Mouse (Mus musculus): ENCODE measurements around the gene Slc2a13. TPM values are rescaled to one million over a fixed set of nuclear protein-coding genes. Genes with fewer than 3 reads are reported as not detected.
A peak's percentile ranks its signal among the peaks of the same experiment; 100 is the strongest.

The Slc2a13 gene
- polyA plus RNA-seq, 1 experiment from 2014 or later = 1.9 TPM

GRCm38 (mm10) chr15:91477766-91478165 is 95.3 kb downstream of the Slc2a13 start:
- H3K4me3 ChIP-seq (ENCODE audit: low read depth, low read length) = no peak overlapping the region
- no peaks in the 10 kb centered on the region for H3K36me3 ChIP-seq (ENCODE audit: control insufficient read depth, insufficient read depth, low read length)
- WGBS = 42% methylated on average over 5 of the region's 5 CpGs
- no peak overlapping the region for H3K9ac ChIP-seq (ENCODE audit: low read length)
- no peak overlapping the region for H3K4me2 ChIP-seq (ENCODE audit: low read depth)
- DNase-seq (ENCODE audit: low spot score) = peak; percentile 63
- ATAC-seq (ENCODE audit: insufficient read depth, low FRiP score, low TSS enrichment) = 0 out of 2 replicates have a peak, but pooled peaks have one; percentile 23
- no peaks in the 10 kb centered on the region for H3K4me1 ChIP-seq (ENCODE audit: control insufficient read depth, insufficient read depth, low read length)
- no peak overlapping the region for H3K27ac ChIP-seq (ENCODE audit: low read depth, low read length)
- no peaks in the 10 kb centered on the region for H3K9me3 ChIP-seq (ENCODE audit: control insufficient read depth, low read length)
- no peaks in the 10 kb centered on the region for H3K27me3 ChIP-seq (ENCODE audit: control insufficient read depth, insufficient read depth, low read length)

GRCm38 (mm10) chr15:91473690-91474409 is 99.2 kb downstream of the Slc2a13 start:
- WGBS = 90% methylated on average over 2 of the region's 2 CpGs
- Histone ChIP-seq H3K4me2 (ENCODE audit: low read depth) (no peak overlapping the region), H3K27ac (ENCODE audit: low read depth, low read length) (no peak overlapping the region), H3K9ac (ENCODE audit: low read length) (no peak overlapping the region), H3K4me3 (ENCODE audit: low read depth, low read length) (no peak overlapping the region), H3K27me3 (ENCODE audit: control insufficient read depth, insufficient read depth, low read length) (no peaks in the 10 kb centered on the region), H3K36me3 (ENCODE audit: control insufficient read depth, insufficient read depth, low read length) (no peaks in the 10 kb centered on the region), H3K9me3 (ENCODE audit: control insufficient read depth, low read length) (no peaks in the 10 kb centered on the region), H3K4me1 (ENCODE audit: control insufficient read depth, insufficient read depth, low read length) (no peaks in the 10 kb centered on the region)
- DNase-seq (ENCODE audit: low spot score) (no peak), ATAC-seq (ENCODE audit: insufficient read depth, low FRiP score, low TSS enrichment) (no peak)

GRCm38 (mm10) chr15:91465331-91465730 is 107.7 kb downstream of the Slc2a13 start:
- no peak overlapping the region for H3K27ac ChIP-seq (ENCODE audit: low read depth, low read length)
- 85% methylated on average over 3 of the region's 3 CpGs for whole genome bisulfite sequencing
- ATAC-seq (ENCODE audit: insufficient read depth, low FRiP score, low TSS enrichment) (no peak), DNase-seq (ENCODE audit: low spot score) (no peak)
- H3K27me3 ChIP-seq (ENCODE audit: control insufficient read depth, insufficient read depth, low read length) = no peaks in the 10 kb centered on the region
- H3K4me2 ChIP-seq (ENCODE audit: low read depth) = no peak overlapping the region
- H3K4me3 ChIP-seq (ENCODE audit: low read depth, low read length) = no peak overlapping the region
- H3K36me3 ChIP-seq (ENCODE audit: control insufficient read depth, insufficient read depth, low read length) = no peaks in the 10 kb centered on the region
- no peaks in the 10 kb centered on the region for H3K9me3 ChIP-seq (ENCODE audit: control insufficient read depth, low read length)
- H3K4me1 ChIP-seq (ENCODE audit: control insufficient read depth, insufficient read depth, low read length) = no peaks in the 10 kb centered on the region
- H3K9ac ChIP-seq (ENCODE audit: low read length) = no peak overlapping the region

- Histone ChIP-seq H3K27me3 (ENCODE audit: control insufficient read depth, insufficient read depth, low read length) (no peaks in the 10 kb centered on the region), H3K4me3 (ENCODE audit: low read depth, low read length) (no peak overlapping the region), H3K4me2 (ENCODE audit: low read depth) (no peak overlapping the region), H3K9me3 (ENCODE audit: control insufficient read depth, low read length) (no peaks in the 10 kb centered on the region), H3K36me3 (ENCODE audit: control insufficient read depth, insufficient read depth, low read length) (no peaks in the 10 kb centered on the region), H3K9ac (ENCODE audit: low read length) (no peak overlapping the region), H3K27ac (ENCODE audit: low read depth, low read length) (no peak overlapping the region), H3K4me1 (ENCODE audit: control insufficient read depth, insufficient read depth, low read length) (no peaks in the 10 kb centered on the region)
- 91% methylated on average over 10 of the region's 10 CpGs for WGBS
- ATAC-seq (ENCODE audit: insufficient read depth, low FRiP score, low TSS enrichment) = no peak
- DNase-seq (ENCODE audit: low spot score) = no peak
Measured at GRCm38 (mm10) chr15:91463857-91464435, 109.1 kb downstream of the Slc2a13 start.

- ATAC-seq (ENCODE audit: insufficient read depth, low FRiP score, low TSS enrichment) = no peak
- H3K27ac ChIP-seq (ENCODE audit: low read depth, low read length) = no peak overlapping the region
- no peaks in the 10 kb centered on the region for H3K9me3 ChIP-seq (ENCODE audit: control insufficient read depth, low read length)
- H3K36me3 ChIP-seq (ENCODE audit: control insufficient read depth, insufficient read depth, low read length) = no peaks in the 10 kb centered on the region
- H3K9ac ChIP-seq (ENCODE audit: low read length) = no peak overlapping the region
- 79% methylated on average over 16 of the region's 16 CpGs for WGBS
- no peaks in the 10 kb centered on the region for H3K4me1 ChIP-seq (ENCODE audit: control insufficient read depth, insufficient read depth, low read length)
- H3K4me3 ChIP-seq (ENCODE audit: low read depth, low read length) = no peak overlapping the region
- DNase-seq (ENCODE audit: low spot score) = no peak
- no peak overlapping the region for H3K4me2 ChIP-seq (ENCODE audit: low read depth)
- no peaks in the 10 kb centered on the region for H3K27me3 ChIP-seq (ENCODE audit: control insufficient read depth, insufficient read depth, low read length)
Measured at GRCm38 (mm10) chr15:91463026-91463661, 109.9 kb downstream of the Slc2a13 start.

GRCm38 (mm10) chr15:91461940-91462339 is 111.1 kb downstream of the Slc2a13 start:
- Histone ChIP-seq H3K4me1 (ENCODE audit: control insufficient read depth, insufficient read depth, low read length) (no peaks in the 10 kb centered on the region), H3K27ac (ENCODE audit: low read depth, low read length) (no peak overlapping the region), H3K27me3 (ENCODE audit: control insufficient read depth, insufficient read depth, low read length) (no peaks in the 10 kb centered on the region), H3K9me3 (ENCODE audit: control insufficient read depth, low read length) (no peaks in the 10 kb centered on the region), H3K36me3 (ENCODE audit: control insufficient read depth, insufficient read depth, low read length) (no peaks in the 10 kb centered on the region), H3K9ac (ENCODE audit: low read length) (no peak overlapping the region), H3K4me3 (ENCODE audit: low read depth, low read length) (no peak overlapping the region), H3K4me2 (ENCODE audit: low read depth) (no peak overlapping the region)
- DNase-seq (ENCODE audit: low spot score) = no peak
- ATAC-seq (ENCODE audit: insufficient read depth, low FRiP score, low TSS enrichment) = no peak
- 70% methylated on average over 2 of the region's 2 CpGs for WGBS

GRCm38 (mm10) chr15:91457202-91457601 is 115.9 kb downstream of the Slc2a13 start:
- no peaks in the 10 kb centered on the region for H3K9me3 ChIP-seq (ENCODE audit: control insufficient read depth, low read length)
- no peak overlapping the region for H3K27ac ChIP-seq (ENCODE audit: low read depth, low read length)
- DNase-seq (ENCODE audit: low spot score) (no peak), ATAC-seq (ENCODE audit: insufficient read depth, low FRiP score, low TSS enrichment) (no peak)
- H3K27me3 ChIP-seq (ENCODE audit: control insufficient read depth, insufficient read depth, low read length) = no peaks in the 10 kb centered on the region
- H3K9ac ChIP-seq (ENCODE audit: low read length) = no peak overlapping the region
- no peak overlapping the region for H3K4me2 ChIP-seq (ENCODE audit: low read depth)
- H3K4me3 ChIP-seq (ENCODE audit: low read depth, low read length) = no peak overlapping the region
- H3K36me3 ChIP-seq (ENCODE audit: control insufficient read depth, insufficient read depth, low read length) = no peaks in the 10 kb centered on the region
- H3K4me1 ChIP-seq (ENCODE audit: control insufficient read depth, insufficient read depth, low read length) = no peaks in the 10 kb centered on the region
- 88% methylated on average over 2 of the region's 2 CpGs for WGBS

GRCm38 (mm10) chr15:91445399-91445798 is 127.7 kb downstream of the Slc2a13 start:
- H3K27me3 ChIP-seq (ENCODE audit: control insufficient read depth, insufficient read depth, low read length) = no peaks in the 10 kb centered on the region
- no peaks in the 10 kb centered on the region for H3K36me3 ChIP-seq (ENCODE audit: control insufficient read depth, insufficient read depth, low read length)
- DNase-seq (ENCODE audit: low spot score) (no peak), ATAC-seq (ENCODE audit: insufficient read depth, low FRiP score, low TSS enrichment) (no peak)
- H3K27ac ChIP-seq (ENCODE audit: low read depth, low read length) = no peak overlapping the region
- H3K4me3 ChIP-seq (ENCODE audit: low read depth, low read length) = no peak overlapping the region
- H3K4me1 ChIP-seq (ENCODE audit: control insufficient read depth, insufficient read depth, low read length) = no peaks in the 10 kb centered on the region
- H3K9me3 ChIP-seq (ENCODE audit: control insufficient read depth, low read length) = no peaks in the 10 kb centered on the region
- no peak overlapping the region for H3K9ac ChIP-seq (ENCODE audit: low read length)
- 87% methylated on average over 6 of the region's 6 CpGs for WGBS
- no peak overlapping the region for H3K4me2 ChIP-seq (ENCODE audit: low read depth)

GRCm38 (mm10) chr15:91443449-91443848 is 129.6 kb downstream of the Slc2a13 start:
- Histone ChIP-seq H3K4me3 (ENCODE audit: low read depth, low read length) (no peak overlapping the region), H3K4me1 (ENCODE audit: control insufficient read depth, insufficient read depth, low read length) (no peaks in the 10 kb centered on the region), H3K27ac (ENCODE audit: low read depth, low read length) (no peak overlapping the region), H3K27me3 (ENCODE audit: control insufficient read depth, insufficient read depth, low read length) (no peaks in the 10 kb centered on the region), H3K9me3 (ENCODE audit: control insufficient read depth, low read length) (no peaks in the 10 kb centered on the region), H3K36me3 (ENCODE audit: control insufficient read depth, insufficient read depth, low read length) (no peaks in the 10 kb centered on the region), H3K9ac (ENCODE audit: low read length) (no peak overlapping the region), H3K4me2 (ENCODE audit: low read depth) (no peak overlapping the region)
- ATAC-seq (ENCODE audit: insufficient read depth, low FRiP score, low TSS enrichment) (no peak), DNase-seq (ENCODE audit: low spot score) (no peak)
- WGBS = 81% methylated on average over 8 of the region's 8 CpGs

Data from neural tube, embryonic 11.5 days (tissue).